In genomic region chr11:75051239-75051638, GRCm38 (mm10) we compare ENCODE assay signal across 11 mouse cellular contexts.
DNase-seq lines count a peak whose midpoint lies in the region; ATAC-seq and TF ChIP-seq lines count a peak whose summit lies in the region.
"Had no signal": no experiment of that assay in that cellular context is flagged by ENCODE, and none has a peak within 500 bp of the region (broad histone marks: within the 10 kb centered on the region; RNA-seq: fewer than 3 reads in every experiment).

No protein-coding gene starts in this region.

- peak overlapping the region; percentile 88 for H3K27ac ChIP-seq in heart, embryonic 11.5 days (ENCODE audit: low read depth, low read length)
- peak overlapping the region; percentile 64 for H3K27ac ChIP-seq in liver, adult 2 months (replicated peaks; ENCODE audit: insufficient read depth, low read depth, low read length)
- H3K27ac ChIP-seq in limb, embryonic 10.5 days = peak overlapping the region; percentile 81; the same call in 1 of the 2 replicates
- peak overlapping the region; percentile 99 for H3K27ac ChIP-seq in stomach, embryonic 14.5 days (ENCODE audit: low read length)
- H3K27ac ChIP-seq in midbrain, embryonic 14.5 days (replicated peaks; ENCODE audit: low read depth, low read length) = no peak overlapping the region
- H3K27ac ChIP-seq: midbrain, embryonic 12.5 days had no signal

- TF ChIP-seq CTCF in liver, adult 2 months (IDR thresholded peaks at IDR 0.05; ENCODE audit: low read depth, low read length) = no peak

- H3K27me3 ChIP-seq in heart, embryonic 11.5 days (ENCODE audit: control insufficient read depth, insufficient read depth, low read length) = no peaks in the 10 kb centered on the region
- H3K27me3 ChIP-seq in liver, adult 2 months (ENCODE audit: control insufficient read depth, insufficient read depth, low read length) = no peaks in the 10 kb centered on the region
- H3K27me3 ChIP-seq in limb, embryonic 10.5 days (ENCODE audit: low read depth, poor library complexity, severe bottlenecking) = no peaks in the 10 kb centered on the region
- H3K27me3 ChIP-seq in stomach, embryonic 14.5 days (ENCODE audit: control insufficient read depth, insufficient read depth, low read length) = no peaks in the 10 kb centered on the region
- no peaks in the 10 kb centered on the region for H3K27me3 ChIP-seq in midbrain, embryonic 14.5 days (ENCODE audit: control insufficient read depth, insufficient read depth, low read length)
- H3K27me3 ChIP-seq: midbrain, embryonic 12.5 days had no signal

- no peaks in the 10 kb centered on the region for H3K9me3 ChIP-seq in heart, embryonic 11.5 days (replicated peaks; ENCODE audit: control insufficient read depth, low read length)
- H3K9me3 ChIP-seq in limb, embryonic 10.5 days (replicated peaks) = no peaks in the 10 kb centered on the region
- H3K9me3 ChIP-seq in stomach, embryonic 14.5 days (ENCODE audit: control insufficient read depth, low read depth, low read length) = no peaks in the 10 kb centered on the region
- H3K9me3 ChIP-seq in midbrain, embryonic 14.5 days (ENCODE audit: control insufficient read depth, low read length) = no peaks in the 10 kb centered on the region
- H3K9me3 ChIP-seq: midbrain, embryonic 12.5 days had no signal

- peaks cover 40% of the 10 kb centered on the region for H3K4me1 ChIP-seq in heart, embryonic 11.5 days (ENCODE audit: control insufficient read depth, insufficient read depth, low read length)
- peaks cover 33% of the 10 kb centered on the region for H3K4me1 ChIP-seq in liver, adult 2 months (ENCODE audit: control insufficient read depth, insufficient read depth, low read length)
- peaks cover 86% of the 10 kb centered on the region for H3K4me1 ChIP-seq in limb, embryonic 10.5 days
- peaks cover 80% of the 10 kb centered on the region for H3K4me1 ChIP-seq in stomach, embryonic 14.5 days (ENCODE audit: control insufficient read depth, insufficient read depth, low read length)
- no peaks in the 10 kb centered on the region for H3K4me1 ChIP-seq in midbrain, embryonic 14.5 days (ENCODE audit: control insufficient read depth, insufficient read depth, low read length)
- H3K4me1 ChIP-seq: midbrain, embryonic 12.5 days had no signal

- no peak for ATAC-seq in heart, embryonic 11.5 days (replicated peaks; ENCODE audit: insufficient number of reproducible peaks, low FRiP score, low TSS enrichment)
- ATAC-seq in stomach, embryonic 14.5 days (ENCODE audit: insufficient number of reproducible peaks, insufficient read depth, low FRiP score, low read depth) = no peak
- no peak for ATAC-seq in midbrain, embryonic 14.5 days (ENCODE audit: low FRiP score, low TSS enrichment)
- ATAC-seq: CD4-positive, CD25-positive, alpha-beta regulatory T cell, adult 4 months had no signal

- no peak for DNase-seq in heart, adult 8-10 months (ENCODE audit: low spot score)
- no peak for DNase-seq in liver, adult 2 months (ENCODE audit: extremely low read depth, low read depth, low spot score)
- no peak for DNase-seq in liver
- no peak for DNase-seq in limb, embryonic 10.5 days (ENCODE audit: low spot score)
- no peak for DNase-seq in cerebellum, postnatal 36 days
- no peak for DNase-seq in midbrain, embryonic 14.5 days

- WGBS in heart, embryonic 11.5 days (ENCODE audit: insufficient replicate concordance) = 56% methylated on average over 1 of the region's 1 CpGs
- 61% methylated on average over 1 of the region's 1 CpGs for WGBS in liver, adult 2 months
- WGBS in limb, embryonic 10.5 days = 44% methylated on average over 1 of the region's 1 CpGs
- 43% methylated on average over 1 of the region's 1 CpGs for WGBS in stomach, embryonic 14.5 days
- 96% methylated on average over 1 of the region's 1 CpGs for WGBS in midbrain, embryonic 14.5 days

- no peak overlapping the region for H3K9ac ChIP-seq in heart, embryonic 11.5 days (ENCODE audit: low read depth, low read length)
- no peak overlapping the region for H3K9ac ChIP-seq in liver, adult 2 months (ENCODE audit: low read depth, low read length)
- H3K9ac ChIP-seq in stomach, embryonic 14.5 days (replicated peaks; ENCODE audit: low read depth, low read length) = no peak overlapping the region; the same call in 1 of the 2 replicates
- no peak overlapping the region for H3K9ac ChIP-seq in midbrain, embryonic 14.5 days (replicated peaks; ENCODE audit: low read length)
- H3K9ac ChIP-seq: midbrain, embryonic 12.5 days had no signal

- TF ChIP-seq POLR2A in liver, adult 2 months (IDR thresholded peaks at IDR 0.05; ENCODE audit: extremely low read depth, insufficient read depth, low read length) = no peak

- no peaks in the 10 kb centered on the region; the same call in 1 of the 2 replicates for H3K36me3 ChIP-seq in heart, embryonic 11.5 days (ENCODE audit: control insufficient read depth, insufficient read depth, low read length)
- peaks cover 8% of the 10 kb centered on the region for H3K36me3 ChIP-seq in liver, adult 2 months (ENCODE audit: control insufficient read depth, insufficient read depth, low read length)
- H3K36me3 ChIP-seq in limb, embryonic 10.5 days = peaks cover 23% of the 10 kb centered on the region
- no peaks in the 10 kb centered on the region for H3K36me3 ChIP-seq in stomach, embryonic 14.5 days (ENCODE audit: control insufficient read depth, insufficient read depth, low read length)
- peaks cover 28% of the 10 kb centered on the region; the same call in 1 of the 2 replicates for H3K36me3 ChIP-seq in midbrain, embryonic 14.5 days (ENCODE audit: control insufficient read depth, insufficient read depth, low read length)

- peak overlapping the region; percentile 10; the same call in 1 of the 2 replicates for H3K4me2 ChIP-seq in heart, embryonic 11.5 days
- H3K4me2 ChIP-seq in stomach, embryonic 14.5 days (replicated peaks; ENCODE audit: low read depth, low read length) = 0 out of 2 replicates have a peak overlapping the region, but pooled peaks have one; percentile 25
- H3K4me2 ChIP-seq in midbrain, embryonic 14.5 days (ENCODE audit: low read length) = no peak overlapping the region
- H3K4me2 ChIP-seq: midbrain, embryonic 12.5 days had no signal

- H3K79me2 ChIP-seq in liver, adult 2 months (ENCODE audit: control insufficient read depth, insufficient read depth, low read length) = no peaks in the 10 kb centered on the region

- H3K4me3 ChIP-seq in heart, embryonic 11.5 days (ENCODE audit: low read depth, low read length) = no peak overlapping the region
- no peak overlapping the region for H3K4me3 ChIP-seq in liver, adult 2 months (ENCODE audit: insufficient read depth, low read depth, low read length)
- H3K4me3 ChIP-seq in limb, embryonic 10.5 days = no peak overlapping the region
- H3K4me3 ChIP-seq in stomach, embryonic 14.5 days (ENCODE audit: low read depth, low read length) = no peak overlapping the region
- no peak overlapping the region for H3K4me3 ChIP-seq in midbrain, embryonic 14.5 days (replicated peaks; ENCODE audit: low read depth, low read length)
- H3K4me3 ChIP-seq: erythroblast, embryonic 14.5 days; midbrain, embryonic 12.5 days had no signal
